Mouse (Mus musculus) activated CD4-positive, CD25-positive, alpha-beta regulatory T cell, adult 4 months (primary cell): ENCODE results near the gene Vps29. TPM values are rescaled to one million over a fixed set of nuclear protein-coding genes. Genes with fewer than 3 reads are reported as not detected.

Experiments
- ATAC-seq: one replicate; pipeline ENCODE4 v1.8.0; 2017
- polyA plus RNA-seq, 2 experiments: library from polyadenylated mRNA; unstranded; fragments of 100-300 nt; shearing (Covaris generic); gene quantifications; one replicate each; pipeline ENCODE4 v1.2.1; 2017

Gene Vps29
- polyA plus RNA-seq, 2 experiments from 2014 or later, result 248 to 259 TPM

- no peak for ATAC-seq
Measured at GRCm38 (mm10) chr5:122336554-122337294, 17.4 kb upstream of the Vps29 start.

- no peak for ATAC-seq
Measured at GRCm38 (mm10) chr5:122342874-122343273, 11.3 kb upstream of the Vps29 start.

- ATAC-seq, result no peak
Measured at GRCm38 (mm10) chr5:122343768-122344167, 10.4 kb upstream of the Vps29 start.

GRCm38 (mm10) chr5:122344260-122344659 is 9.9 kb upstream of the Vps29 start:
- ATAC-seq, result peak; percentile 66

- no peak for ATAC-seq
Measured at GRCm38 (mm10) chr5:122345777-122346176, 8.4 kb upstream of the Vps29 start.

- ATAC-seq, result peak; percentile 10
Measured at GRCm38 (mm10) chr5:122354492-122355067, 411 bp downstream of the Vps29 start.

DNA sequence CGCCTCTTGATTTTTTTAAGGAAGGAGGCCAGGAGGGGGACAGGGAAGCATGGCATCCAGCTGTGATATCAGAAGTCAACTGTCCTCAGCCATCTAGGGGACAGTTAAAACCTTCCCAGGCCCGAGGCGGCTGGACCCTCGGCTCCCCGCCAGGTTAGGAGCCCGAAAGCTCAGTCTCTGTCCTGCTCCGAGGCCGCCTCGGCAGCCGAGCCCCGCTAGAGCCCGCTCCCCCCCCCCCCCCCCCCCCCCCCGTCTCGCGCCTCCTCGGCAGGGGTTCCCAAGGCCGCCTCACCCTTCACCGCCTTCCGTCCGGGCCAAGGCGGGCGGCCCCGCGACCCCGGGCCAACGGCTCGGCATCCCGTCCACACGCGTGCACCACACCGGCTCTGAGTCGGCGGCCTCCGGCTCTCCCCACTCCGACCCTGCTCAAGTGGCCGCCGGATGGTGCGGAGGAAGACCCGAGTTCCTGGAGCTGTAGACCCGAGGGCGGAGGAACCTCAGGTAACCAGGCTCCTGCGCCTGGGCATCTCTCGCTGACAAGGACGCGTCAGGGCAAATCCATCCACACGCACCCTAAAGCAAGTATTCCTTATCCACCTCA is 17.5 kb downstream of the Vps29 start, which contains the start of gene Gpn3:
Gpn3 (plus strand) TSS at position 286 of the 601 bp plus-strand sequence.
- ATAC-seq, result peak; percentile 36

DNA sequence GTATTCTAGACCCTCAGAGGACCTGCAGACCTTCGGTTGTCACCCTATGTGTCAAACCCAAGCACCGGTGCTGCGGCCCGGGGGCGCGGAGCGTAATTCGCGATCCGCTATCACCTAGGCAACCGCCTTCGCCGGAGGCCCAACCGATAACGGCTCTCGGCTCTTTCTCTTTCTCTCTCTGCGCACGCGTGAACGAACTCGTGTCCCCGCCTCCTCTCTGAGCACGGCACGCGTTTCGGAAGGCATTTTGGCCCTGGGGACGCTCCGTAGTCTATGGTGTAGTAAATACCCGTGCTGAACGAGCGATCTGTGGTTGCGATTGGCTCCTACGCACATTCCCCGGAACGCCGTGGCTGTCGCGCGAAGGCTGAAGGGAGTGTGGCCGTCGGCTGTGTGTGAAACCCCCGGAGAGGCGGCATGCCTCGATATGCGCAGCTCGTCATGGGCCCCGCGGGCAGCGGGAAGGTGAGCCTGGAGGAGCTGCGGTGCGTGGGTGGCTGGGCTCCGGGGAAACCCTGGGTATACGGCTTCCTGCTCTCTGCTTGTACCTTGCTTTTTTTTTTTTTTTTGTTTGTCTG is 18.1 kb downstream of the Vps29 start, which contains the start of gene Fam216a:
Fam216a (minus strand) TSS at position 173 of the 578 bp plus-strand sequence.
- ATAC-seq, result peak; percentile 79

GRCm38 (mm10) chr5:122372878-122373277 is 18.7 kb downstream of the Vps29 start:
- no peak for ATAC-seq

- ATAC-seq, result no peak
Measured at GRCm38 (mm10) chr5:122377101-122377833, 23.1 kb downstream of the Vps29 start.

- ATAC-seq, result no peak
Measured at GRCm38 (mm10) chr5:122378171-122378570, 24.0 kb downstream of the Vps29 start.

- peak; percentile 85 for ATAC-seq
Measured at GRCm38 (mm10) chr5:122379374-122380155, 25.4 kb downstream of the Vps29 start.

DNA sequence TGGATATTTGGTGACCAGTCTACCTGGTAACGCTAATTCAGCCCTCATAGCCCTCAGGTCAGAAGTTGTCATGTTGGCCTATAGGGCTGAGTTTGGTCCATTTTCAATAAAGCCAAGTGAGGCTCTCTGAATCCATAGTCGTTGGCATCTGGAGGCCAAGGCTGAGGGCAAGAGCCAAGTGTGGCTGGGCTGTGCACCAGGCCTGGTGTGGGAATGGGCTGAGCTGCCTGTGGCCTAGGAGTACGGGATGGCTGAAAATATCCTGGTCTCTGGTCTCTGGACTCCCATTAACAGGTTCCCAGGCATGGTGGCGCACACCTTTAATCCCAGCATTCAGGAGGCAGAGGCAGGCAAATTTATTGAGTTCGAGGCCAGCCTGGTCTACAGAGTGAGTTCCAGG is 35.8 kb downstream of the Vps29 start:
- ATAC-seq, result no peak

DNA sequence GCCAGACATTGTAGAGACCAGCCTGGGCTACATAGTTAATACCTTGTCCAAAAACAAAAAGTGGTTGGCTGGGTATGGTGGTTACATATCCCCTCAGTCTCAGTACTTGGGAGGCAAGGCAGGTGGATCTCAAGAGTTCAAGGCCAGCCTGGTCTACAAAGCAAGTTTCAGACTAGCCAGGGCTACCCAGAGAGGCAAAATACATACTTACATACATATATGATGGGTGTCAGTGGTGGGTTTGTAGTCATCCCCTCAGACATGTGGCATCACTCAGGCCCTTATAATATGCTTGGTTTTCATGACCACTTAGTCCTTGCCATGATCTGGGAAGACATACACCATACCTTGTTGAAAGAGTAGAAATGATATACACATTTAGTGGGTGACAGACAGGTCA is 36.5 kb downstream of the Vps29 start:
- no peak for ATAC-seq

DNA sequence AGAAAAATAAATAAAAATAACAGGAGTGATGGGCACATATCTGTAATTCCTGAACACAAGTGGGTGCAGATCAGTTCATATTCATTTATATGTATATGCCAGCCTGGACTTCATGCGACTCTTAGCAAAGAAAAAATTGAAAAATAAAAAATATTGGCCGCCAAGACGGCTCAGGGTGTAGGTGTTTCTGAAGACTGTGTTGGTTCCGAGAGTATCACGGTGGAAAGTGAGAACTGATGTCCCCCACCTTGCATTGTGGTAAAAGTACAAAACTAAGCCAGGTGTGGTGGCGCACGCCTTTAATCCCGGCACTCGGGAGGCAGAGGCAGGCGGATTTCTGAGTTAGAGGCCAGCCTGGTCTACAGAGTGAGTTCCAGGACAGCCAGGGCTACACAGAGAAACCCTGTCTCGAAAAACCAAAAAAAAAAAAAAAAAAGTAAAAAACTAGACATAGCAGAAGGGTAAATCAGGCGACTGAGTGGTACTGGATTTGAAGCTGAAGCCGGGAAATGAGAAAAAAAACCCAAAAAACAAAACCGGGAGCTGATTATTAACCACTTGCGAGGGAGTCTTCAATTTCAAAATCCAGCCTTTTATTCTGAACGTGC is 37.1 kb downstream of the Vps29 start:
- no peak for ATAC-seq

GRCm38 (mm10) chr5:122391786-122392180 is 37.6 kb downstream of the Vps29 start, which contains the start of gene Arpc3:
TSS of gene Arpc3 (plus strand) at chr5:122391878.
- ATAC-seq, result peak; percentile 87

- ATAC-seq, result peak; percentile 9
Measured at GRCm38 (mm10) chr5:122392227-122393004, 38.2 kb downstream of the Vps29 start.

DNA sequence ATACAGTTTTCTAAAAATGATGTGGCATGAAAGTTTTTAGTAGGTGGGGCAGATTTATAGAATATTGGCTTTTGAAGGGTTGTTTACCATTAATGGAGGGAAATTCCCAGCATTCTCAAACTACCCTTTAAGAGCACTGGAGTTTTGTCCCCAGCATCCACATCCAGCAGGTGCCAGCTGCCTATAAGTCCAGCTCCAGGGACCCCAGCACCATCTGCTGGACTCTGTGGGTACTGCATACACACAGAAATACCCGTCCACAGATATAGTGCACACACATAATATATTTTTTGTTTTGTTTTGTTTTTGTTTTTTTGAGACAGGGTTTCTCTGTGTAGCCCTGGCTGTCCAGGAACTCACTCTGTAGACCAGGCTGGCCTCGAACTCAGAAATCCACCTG is 39.7 kb downstream of the Vps29 start:
- peak; percentile 36 for ATAC-seq

DNA sequence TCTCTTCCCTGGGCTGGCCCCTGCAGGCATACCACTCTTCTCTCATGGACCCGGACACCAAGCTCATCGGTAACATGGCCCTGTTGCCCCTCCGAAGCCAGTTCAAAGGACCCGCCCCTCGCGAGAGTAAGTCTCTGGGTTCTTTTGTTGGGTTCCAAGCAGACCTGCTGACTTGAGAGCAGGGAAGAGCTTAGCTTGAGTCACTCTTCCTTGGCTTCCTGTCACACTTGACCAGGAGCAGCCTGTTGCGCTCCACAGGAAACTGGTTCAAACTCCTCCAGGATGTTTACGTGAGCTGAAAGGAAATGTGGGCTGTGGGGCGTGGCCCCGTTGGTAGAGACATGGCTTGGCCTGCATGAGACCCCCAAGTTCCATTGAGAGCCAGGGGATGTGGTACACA is 42.6 kb downstream of the Vps29 start:
- no peak for ATAC-seq

DNA sequence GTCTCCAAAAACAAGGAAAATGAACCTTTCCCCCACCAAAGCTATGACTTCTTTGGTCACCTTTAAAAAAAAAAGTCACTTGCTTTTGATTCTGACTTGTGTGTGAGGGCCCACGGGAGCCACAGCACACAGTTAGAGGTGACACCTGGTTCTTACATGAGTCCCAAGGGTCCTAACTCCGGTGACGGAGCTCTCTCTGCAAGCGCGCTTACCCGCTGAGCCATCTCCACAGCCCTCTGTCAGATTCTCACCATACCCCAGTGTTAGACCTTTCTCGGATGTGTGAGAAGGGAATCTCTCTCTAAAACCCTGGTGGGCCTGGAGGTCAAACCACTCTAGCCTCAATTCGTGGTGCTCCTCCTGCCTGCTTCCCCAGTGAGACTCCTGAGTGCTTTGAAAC is 43.3 kb downstream of the Vps29 start:
- no peak for ATAC-seq

GRCm38 (mm10) chr5:122399871-122400270 is 45.7 kb downstream of the Vps29 start:
- no peak for ATAC-seq
